Mouse (Mus musculus) spleen, adult 18-20 months (tissue): ENCODE results near the gene Jmjd1c.
"Not testable (repeated sequence)": the region's sequence is repeated elsewhere in the genome, so short reads cannot be mapped to it uniquely, and the experiment has no call there.

Source experiments
- DNase-seq, 2 experiments: peaks; one replicate each; pipeline ENCODE4 v3.0.0; 2022; ENCODE audit warnings: mixed read lengths in 2 of 2

Jmjd1c gene

DNA sequence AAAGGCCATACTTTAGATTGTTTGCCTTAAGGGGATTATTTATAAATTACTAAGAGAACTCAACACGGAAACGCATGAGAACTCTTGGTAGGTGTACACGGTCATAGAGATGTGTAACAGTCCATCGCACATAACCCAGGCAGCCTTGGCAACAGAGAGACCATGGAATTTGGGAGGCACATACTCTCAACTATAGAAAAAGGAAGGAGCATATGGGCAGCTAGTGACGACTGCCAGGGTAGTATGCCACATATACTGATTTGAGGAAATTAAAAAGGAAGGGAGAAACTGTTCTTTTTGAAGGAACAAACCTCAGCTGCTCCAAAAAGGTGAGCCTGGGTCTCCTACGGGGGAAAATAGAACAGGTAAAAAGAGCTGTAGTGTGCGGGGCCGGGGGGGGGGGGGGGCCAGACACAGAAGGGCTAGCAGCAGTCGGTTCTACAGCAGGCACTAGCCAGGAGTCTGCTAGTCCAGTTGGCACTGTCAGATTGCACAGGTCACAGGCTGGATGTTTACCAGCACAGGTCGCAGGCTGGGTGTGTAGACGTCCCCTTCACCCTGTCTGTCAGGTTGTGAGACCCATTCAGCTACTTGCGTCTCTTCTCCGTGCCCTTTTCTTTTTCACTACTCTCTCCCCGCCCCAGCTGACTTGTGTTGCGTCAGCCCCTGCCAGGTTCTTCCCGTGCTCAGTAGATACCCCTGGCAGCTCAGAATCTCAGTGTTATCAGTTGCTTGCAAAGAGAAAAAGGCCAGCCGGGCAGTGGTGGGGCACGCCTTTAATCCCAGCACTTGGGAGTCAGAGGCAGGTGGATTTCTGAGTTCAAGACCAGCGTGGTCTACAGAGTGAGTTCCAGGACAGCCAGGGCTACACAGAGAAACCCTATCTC lies 9.6 kb downstream of the Jmjd1c start:
- no peak for DNase-seq

DNA sequence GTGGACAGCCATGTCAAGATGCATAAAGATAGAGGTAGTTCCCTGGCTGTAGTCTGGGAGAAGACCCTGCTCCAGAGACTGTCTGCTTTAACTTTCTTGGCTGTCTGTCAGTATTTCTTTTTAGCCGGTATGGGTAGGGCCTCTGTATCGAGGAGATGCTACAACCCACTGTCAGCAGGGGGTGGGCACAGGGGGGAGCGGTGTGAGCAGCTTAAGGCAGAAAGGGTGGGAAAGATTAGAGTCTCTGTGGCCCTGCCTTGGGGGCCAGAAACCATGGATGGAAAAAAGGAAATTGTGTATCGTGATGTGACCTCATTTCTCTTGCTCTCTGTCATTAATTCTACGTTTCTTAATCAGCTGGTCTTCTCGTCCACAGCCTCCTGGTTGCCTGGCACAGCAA lies 10.5 kb downstream of the Jmjd1c start:
- DNase-seq: no peak

DNA sequence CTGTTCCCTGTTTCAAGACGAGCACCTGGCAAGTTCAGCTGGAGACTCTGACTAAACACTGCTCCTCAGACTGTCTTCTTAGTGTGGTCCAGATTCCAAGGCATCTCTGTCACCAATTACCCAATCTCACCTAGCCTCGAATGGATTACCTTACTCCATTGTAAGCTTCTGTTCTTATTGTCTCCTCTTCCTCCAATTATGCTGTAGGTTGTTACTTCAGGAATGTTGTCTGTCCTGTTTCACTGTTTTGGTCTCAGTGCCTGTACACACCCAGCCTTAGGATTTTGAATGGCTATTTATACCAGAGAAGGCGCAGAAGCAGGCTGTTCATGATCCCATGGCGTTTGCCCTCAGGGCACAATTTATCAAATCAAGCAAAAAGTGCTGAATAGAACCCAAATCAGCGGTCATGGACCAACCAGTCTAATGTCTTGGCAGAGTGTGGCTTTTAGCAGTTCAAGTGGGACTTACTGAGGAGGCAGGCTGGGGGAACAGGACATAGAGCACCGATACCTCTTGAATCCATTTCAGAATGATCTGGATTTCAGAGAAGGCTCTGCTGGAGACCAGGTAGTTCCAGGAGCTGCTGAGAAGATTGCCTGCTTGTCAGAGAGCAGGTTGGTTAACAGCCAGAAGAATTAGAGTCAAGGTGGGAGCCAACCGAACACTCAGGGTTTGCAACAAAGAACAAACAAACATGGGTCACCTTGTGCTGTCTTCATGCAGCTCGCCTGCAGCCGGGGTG lies 11.3 kb downstream of the Jmjd1c start:
- DNase-seq: no peak

DNA sequence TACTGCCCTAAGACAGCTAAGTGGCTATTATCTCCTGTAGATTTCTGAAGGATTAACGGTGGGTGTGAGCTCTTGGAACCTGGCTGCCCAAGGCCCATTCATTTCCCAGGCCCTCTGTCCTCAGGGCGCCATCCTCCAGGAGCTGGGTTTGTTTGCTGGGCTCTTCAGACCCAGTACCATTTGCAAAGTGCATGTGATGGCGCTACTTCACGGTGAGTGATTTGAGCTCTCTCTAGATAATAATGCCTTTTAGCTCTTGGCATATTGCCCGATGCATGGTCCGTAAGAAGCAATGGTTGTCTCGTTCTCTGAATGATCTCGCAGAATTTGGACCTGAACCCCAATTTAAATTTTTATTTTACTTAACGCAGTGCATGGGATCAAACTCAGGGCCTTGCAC lies 12.2 kb downstream of the Jmjd1c start:
- DNase-seq: no peak

DNA sequence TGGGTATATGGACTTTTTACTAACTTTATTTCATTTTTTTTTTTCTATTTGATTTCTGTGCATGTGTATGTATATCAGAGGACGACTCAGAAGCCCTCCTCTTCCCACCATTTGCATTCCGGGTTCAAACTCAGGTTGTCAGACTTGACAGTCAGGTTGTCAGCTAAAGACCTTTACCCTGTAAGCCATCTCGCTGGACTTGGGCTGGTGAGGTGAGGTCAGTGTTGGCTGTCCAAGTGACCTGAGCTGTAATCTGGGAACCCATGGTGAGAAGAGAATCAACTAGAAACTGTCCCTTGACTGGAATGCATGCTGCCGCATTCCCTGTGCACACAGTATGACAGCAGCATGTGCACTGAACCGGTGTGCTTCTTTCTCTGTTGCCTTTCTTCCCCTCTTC lies 13.7 kb downstream of the Jmjd1c start:
- DNase-seq: no peak

DNA sequence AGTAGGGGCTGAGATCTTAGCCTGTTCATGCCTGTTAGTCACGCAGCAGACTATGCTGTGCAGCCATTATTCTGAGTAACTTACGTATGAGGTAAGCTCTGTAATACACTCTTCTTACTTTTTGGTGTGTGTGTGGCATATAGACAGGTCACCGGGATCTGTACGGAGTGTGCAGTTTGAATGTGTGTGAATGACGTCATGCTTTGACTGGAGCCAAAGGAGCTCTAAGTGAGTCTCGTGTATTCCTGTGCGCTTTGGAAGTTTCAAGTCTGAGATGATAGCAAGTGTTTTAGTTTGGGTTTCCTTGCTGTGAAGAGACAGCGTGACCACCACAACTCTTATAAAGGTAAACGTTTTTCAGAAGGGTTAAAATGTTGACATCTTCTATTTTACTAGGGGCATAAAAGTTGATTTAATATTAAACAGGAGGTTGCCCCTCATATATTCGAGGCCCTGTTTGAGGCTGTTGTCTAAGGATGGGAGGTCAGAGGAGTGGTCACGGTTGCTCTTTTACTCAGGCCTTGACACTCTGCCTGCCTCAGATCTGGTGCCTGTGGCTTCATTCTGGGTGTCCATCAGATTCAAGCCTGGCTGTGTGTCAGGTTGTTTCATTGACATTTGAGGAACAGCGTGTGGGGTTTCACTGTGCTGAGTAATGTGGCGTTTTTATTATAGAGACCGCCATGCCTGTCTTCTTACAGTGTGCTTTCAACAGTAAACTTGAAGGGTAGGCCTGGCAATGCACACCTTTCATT lies 15.3 kb downstream of the Jmjd1c start:
- no peak for DNase-seq

DNA sequence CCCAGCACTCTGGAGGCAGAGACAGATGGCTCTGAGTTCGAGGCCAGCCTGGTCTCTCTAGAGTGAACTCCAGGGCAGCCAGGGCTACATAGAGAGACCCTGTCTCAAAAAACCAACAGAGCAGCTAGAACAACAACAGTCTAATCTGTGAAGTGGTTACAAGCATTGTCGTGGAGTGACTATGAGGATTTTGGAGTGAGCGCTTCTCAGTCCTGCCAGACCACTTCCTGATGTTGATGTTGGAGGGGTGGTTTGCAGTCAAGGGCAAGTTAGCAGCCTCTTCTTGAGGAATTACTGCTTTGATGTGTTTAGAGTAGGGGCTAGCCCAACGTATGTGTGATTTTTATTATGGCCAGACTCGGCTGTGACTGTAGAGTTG lies 15.9 kb downstream of the Jmjd1c start:
- no peak for DNase-seq

DNA sequence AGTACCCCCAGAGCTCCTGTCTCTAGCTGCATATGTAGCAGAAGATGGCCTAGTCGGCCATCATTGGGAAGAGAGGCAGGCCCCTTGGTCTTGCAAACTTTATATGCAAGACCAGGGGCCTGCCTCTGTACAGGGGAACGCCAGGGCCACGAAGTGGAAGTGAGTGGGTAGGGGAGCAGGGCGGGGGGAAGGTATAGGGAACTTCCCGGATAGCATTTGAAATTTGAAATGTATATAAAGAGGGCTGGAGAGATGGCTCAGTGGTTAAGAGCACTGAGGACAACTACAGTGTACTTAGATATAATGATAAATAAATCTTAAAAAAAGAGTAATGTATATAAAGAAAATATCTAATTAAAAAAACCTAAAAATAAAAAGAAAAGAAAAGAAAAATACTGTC lies 17.0 kb downstream of the Jmjd1c start:
- not testable (repeated sequence) for DNase-seq

DNA sequence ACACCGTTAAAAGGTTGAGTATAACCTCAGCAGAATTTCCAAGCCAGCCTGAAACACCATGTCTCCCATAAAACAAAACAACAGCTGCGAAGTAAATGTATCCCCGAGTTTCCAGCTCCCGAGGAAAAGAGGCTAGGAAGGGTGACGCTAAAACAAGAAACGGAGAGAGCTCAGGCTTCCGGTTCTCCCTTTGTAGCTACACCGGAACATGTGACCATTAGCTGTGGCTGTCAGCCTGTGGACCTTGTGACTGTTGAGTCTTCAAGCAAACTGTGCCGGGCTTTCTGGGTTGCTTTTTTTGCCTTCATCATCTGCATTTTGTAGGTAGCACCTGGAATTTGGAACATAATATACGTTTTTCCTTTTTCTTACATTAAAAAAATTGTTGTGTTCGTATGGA lies 17.9 kb downstream of the Jmjd1c start:
- DNase-seq: no peak

DNA sequence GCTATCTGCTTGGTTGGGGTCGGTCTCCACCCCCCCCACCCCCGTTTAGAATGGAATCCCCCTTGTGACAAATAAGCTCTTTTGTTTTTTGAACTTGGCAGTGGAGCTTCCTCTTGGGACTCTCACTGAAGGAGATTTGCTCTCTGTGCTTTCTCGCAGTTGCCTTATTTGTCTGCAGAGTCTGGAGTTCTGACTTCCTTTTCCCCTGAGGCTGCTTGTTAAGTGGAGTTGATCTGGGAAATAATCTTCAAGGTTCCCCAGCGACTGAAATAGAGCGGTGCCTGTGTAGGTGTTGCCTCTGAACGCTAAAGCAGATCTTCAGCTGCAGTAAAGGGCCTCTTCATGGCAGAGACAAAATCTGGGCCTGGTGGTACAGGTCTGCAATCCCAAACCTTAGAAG lies 19.2 kb downstream of the Jmjd1c start:
- no peak for DNase-seq

DNA sequence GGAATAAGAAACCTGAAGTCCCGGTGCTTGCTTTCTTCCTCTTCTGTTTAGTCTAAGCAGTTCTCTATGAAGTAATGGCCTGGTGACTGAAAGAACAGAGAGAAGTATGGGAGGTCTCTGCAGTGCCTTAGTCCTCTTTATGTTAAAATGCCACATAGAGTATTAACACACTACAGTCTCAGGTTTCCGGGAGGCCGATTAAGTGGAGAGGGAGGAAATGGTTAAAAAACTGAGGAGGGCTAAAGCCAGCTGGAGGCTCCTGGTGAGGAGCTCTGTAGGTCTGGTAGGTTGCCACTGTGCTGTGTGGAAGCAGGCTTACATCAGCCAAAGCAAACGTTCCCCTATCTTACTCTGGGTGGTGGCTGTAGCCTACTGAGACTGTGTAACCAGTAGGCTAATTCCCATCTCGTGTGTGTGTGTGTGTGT lies 19.8 kb downstream of the Jmjd1c start:
- DNase-seq: no peak

DNA sequence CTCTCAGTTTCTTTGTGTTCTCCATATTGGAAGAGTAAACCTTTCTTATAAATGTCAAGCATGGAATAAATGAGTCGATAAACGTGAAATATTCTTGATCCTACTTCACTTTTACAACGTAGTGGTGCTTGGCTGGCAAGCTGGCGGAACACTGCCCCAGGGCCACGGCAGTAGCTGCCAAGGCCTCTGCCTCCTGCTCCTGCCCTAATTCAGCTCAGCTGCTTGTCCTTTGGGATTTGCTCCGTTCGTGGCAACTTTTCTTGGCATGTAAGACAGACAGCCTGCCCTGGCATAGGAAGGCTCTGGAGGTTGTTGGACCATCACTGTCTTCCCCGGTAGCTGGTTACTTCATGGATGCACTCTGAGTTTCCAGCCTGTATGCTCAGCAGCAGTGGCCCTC lies 20.3 kb downstream of the Jmjd1c start:
- no peak for DNase-seq

DNA sequence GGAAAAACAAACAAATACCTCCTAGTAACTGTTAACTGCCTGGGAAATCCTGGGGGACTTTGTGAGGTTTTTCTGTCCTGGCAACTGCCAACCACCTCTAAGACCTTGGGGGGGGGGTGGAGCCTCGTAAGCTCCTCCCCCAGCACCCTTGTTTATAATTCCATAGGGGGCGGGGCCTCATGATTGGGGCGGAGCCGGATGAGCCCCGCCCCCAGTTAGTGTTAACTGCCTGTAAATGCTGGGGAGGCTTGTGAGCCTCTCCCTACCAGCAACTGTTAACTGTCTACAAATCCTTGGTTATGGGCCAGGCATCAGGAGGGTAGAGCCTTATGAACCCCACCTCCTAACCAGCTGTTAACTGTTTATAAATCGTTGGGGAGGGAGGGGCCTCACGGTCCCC lies 23.4 kb downstream of the Jmjd1c start:
- no peak for DNase-seq

DNA sequence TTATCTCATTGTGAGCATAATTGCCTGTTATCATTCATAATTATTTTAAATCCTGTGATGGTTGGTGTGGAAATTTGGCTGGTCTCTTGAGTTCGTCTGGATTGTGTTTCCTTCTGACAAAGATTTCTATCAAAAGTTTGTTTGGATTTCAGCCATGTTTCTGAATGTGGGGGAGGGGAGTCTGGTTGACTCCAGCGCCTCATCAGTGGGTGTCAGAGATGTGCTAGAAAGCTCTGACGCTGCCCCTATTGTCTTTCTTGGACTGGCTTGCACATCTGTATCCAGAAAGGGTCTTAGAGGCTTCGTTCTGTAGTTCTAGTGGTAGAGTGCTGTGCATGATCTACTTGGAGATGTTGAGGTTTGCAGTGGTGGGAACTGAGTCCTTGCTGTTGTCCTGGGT lies 24.3 kb downstream of the Jmjd1c start:
- no peak for DNase-seq

DNA sequence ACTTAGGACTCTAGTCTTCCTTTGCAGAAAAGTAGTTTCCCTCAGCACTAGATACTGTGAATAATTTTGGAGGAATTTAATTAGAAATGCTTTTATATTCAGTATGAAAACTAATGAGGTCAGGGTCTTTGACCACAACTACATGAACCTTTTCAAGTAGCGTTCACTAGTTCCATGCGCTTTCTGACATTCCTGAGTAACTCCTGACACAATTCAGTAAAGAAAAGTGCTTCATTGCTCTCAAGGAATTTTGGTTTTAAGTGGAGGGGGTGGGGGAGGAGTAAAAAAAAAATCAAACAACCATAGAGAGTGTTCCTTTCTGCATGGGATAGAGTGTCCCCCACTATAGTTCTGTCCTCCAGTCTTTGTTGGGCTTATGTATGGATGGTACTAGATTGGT lies 24.7 kb downstream of the Jmjd1c start:
- DNase-seq: no peak

DNA sequence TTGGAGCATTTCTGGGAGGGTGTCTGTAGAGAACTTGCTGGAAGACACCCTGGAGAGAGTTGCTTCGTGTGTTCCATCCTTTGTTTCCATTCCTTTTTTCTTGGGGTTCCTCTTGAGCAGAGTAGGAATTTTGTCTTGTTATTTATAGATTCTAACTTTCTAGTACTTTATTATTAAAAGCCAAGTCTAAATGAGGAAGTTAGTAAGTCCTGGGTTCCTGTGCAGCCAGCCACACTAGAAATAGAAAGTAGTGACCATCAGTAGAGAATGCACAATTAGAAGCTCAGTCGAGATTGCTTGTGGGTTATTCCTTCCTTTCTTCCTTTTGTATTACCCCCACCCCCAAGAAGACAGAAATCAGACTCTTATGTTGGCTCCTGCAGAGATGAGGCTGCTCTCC lies 27.8 kb downstream of the Jmjd1c start:
- DNase-seq: no peak

DNA sequence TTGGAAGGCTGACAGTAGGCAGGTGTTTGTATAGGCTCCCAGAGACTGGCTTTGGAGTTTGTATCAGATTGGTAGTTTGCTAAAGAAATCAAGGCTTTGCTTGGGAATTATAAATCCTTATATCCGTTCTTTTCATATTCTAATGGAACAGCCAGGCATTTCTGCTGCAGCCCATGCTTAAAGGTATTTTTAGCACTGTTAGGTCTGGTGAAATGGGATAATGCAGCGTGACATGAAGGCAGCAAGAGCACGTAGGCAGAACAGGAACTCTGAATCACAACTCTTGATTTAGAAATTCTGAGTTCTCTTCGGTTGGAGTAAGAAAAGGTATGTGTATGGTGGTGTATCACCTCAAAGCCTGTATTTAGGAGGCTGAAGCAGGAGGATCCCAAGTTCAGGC lies 28.2 kb downstream of the Jmjd1c start:
- no peak for DNase-seq

DNA sequence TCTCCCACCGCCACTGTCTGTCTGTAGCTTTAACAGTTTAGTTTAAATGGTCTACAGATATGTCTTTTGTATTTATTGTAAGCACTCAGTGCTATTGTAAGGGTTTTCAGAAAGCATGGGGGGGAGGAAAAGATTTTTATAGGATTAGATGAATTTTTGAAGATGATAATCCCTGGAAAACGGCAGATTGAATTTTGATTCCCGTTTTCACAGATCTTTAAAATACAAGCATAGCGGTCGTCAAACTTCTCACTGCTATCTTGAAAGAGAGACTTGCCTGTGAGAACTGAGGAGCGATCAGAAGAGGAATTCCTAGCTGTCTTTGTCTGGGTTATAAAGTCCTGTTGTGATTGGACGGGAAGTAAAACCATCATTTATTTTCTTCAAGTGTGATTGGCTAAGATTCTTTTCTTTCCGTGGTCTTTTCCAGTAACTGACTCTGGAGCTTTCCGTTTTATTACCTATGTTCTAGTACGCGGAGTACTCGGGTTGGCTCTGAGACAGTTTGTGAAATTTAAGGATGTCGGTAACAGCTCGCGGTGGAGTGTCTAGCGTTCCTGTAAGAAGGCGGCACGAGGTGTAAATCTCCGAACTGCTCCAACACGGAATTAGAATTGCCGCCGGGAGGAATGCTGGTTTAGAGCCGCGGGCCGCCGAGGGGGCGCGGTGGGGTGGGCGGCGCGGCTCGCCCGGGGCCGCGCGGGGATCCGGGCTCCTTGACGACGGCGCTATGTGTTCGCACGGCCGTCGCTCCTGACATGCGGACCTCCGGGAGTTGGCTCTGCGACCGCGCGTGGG lies 30.3 kb downstream of the Jmjd1c start:
- DNase-seq: peak in 1 of 2 experiments; percentile 24

DNA sequence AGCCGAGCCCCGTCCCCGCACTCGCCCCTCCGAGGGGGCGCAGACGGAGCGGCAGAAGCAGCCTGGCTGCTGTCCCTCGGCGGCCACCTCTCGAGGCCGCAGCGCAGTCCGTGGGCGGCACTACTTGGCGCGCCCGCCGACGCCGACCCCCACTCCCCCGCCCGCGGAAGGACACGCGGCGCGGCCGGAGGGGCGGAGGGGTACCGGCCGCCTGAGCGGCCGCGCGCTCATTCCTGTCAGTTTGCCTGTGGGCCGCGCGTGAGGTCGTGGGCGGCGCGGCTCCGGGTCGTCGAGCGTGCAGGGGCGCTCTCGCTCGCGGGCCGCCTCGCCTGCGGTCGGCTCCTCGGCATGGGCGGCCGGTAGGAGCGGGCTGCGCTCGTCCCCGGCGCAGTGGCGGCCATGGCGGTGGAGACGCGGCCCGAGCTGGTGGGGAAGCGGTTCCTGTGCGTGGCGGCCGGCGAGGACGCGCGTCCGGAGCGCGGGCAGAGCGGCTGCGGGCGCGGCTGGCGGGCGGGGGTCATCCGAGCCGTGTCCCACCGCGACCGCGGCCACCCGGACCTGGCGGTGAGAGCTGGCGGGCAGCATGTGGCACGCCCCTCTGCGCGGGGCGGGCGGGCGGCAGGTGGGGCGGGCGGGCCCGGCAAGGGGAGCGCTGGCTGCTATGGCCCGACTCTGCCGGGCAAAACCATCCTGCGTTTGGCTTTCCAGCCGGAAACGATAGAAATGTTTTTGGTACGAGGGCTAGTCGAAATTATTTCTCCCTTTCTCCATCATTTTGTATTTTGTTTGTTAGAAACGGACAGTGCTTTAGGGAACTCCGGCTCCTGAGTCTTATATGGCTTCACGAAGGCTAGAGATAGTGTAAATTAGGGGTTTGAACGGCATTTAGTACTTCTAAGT lies 31.2 kb downstream of the Jmjd1c start:
- peak; percentile 31 to 47 for DNase-seq

DNA sequence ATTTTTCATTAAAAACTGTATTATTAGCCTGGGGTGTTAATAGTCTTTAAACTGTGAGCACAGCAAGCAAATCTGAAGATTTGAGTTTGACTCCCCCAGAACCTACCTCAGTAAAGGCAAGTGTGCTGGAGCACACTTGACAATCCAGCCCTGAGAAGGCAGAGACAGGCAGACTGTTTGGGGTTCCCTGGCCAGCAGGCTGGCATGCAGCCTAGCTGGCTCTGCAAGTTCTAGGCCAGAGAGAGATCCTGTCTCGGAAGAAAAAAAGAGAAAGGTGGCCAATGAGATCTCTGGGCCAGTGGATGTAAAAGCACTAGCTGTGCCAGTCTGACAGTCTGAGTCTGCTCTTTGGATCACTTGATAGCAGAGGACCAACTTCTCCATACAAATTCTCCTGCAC lies 33.6 kb downstream of the Jmjd1c start:
- DNase-seq: no peak

DNA sequence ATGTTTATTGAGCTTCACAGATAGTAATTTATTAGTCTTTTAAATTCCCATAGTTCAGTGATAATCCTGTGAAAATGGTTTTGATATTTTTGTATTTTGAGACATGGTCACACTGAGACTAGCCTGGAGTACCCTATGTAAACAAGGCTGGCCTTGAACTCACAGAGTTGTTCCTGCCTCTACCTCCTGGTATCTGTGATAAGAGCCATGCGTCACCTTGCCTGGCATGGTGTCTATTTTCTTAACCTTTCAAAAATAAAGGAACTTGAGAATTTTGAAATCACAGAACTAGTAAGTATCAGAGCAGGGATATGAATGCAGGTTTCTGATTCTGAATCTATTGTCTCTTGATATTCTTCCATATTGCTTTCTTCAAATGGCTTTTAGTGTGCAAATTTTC lies 35.8 kb downstream of the Jmjd1c start:
- DNase-seq: no peak

DNA sequence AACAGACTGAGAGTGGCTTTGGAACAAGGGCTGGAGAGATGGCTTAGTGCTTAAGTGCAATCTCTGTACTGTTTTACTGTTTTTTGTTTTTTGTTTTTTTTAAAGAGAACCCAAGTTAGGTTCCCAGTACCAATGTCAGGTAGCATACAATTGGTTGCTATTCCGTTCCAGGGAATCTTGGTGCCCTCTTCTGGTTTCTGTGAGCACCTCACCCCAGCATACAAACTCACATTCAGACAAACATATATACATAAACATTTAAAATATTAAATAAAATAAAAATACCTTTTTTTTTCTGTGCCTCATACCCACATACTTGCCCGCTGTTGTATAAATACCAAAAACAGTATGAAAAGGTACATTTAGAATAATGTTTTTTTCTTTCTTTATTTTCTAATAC lies 38.4 kb downstream of the Jmjd1c start:
- no peak for DNase-seq
